Mouse (Mus musculus) megakaryocyte, adult 5-6 weeks (primary cell): ENCODE results near the gene Ypel1. TPM values are rescaled to one million over a fixed set of nuclear protein-coding genes. Genes with fewer than 3 reads are reported as not detected.

Experiments used
- ATAC-seq: 2 replicates; pipeline ENCODE4 v1.8.0; 2016; ENCODE audit warnings: mild to moderate bottlenecking, inconsistent platforms; ENCODE audit not compliant: poor library complexity, severe bottlenecking
- total RNA-seq, 2 experiments: library from RNA; stranded (forward) in 1 of 2; stranded (reverse) in 1 of 2; fragments of 153-499, 151-499 nt in 1 of 2; fragments of 221-1000, 200-1000 nt in 1 of 2; gene quantifications; 2 replicates each; pipeline versions ENCODE4 v1.2.3 to v1.2.4; 2015 to 2017

The Ypel1 gene
- total RNA-seq, 2 experiments from 2014 or later: 0.15 to 0.33 TPM

- ATAC-seq: no peak
Measured at GRCm38 (mm10) chr16:17086241-17086640, 16.7 kb downstream of the Ypel1 start.

GRCm38 (mm10) chr16:17086669-17087193 lies 17.2 kb downstream of the Ypel1 start:
- no peak for ATAC-seq

GRCm38 (mm10) chr16:17088346-17088745 lies 18.9 kb downstream of the Ypel1 start:
- no peak for ATAC-seq

GRCm38 (mm10) chr16:17096938-17097337 lies 27.4 kb downstream of the Ypel1 start:
- ATAC-seq: no peak

- ATAC-seq: no peak
Measured at GRCm38 (mm10) chr16:17102630-17103220, 33.2 kb downstream of the Ypel1 start.

GRCm38 (mm10) chr16:17104600-17104999 lies 35.1 kb downstream of the Ypel1 start:
- ATAC-seq: no peak

GRCm38 (mm10) chr16:17110771-17111743 lies 41.6 kb downstream of the Ypel1 start, which contains the start of gene Ppil2:
Gene Ppil2, minus strand, starts transcription at chr16:17111257.
- peak; percentile 93 for ATAC-seq

GRCm38 (mm10) chr16:17117309-17117799 lies 47.9 kb downstream of the Ypel1 start:
- ATAC-seq: no peak

- ATAC-seq: no peak
Measured at GRCm38 (mm10) chr16:17121569-17121968, 52.1 kb downstream of the Ypel1 start.

- ATAC-seq: no peak; the same call in 1 of the 2 replicates
Measured at GRCm38 (mm10) chr16:17124119-17124870, 54.8 kb downstream of the Ypel1 start.

- ATAC-seq: peak; percentile 98
Measured at GRCm38 (mm10) chr16:17124871-17125520, 55.5 kb downstream of the Ypel1 start, which contains the start of gene 2610318N02Rik. Gene 2610318N02Rik, minus strand, starts transcription at chr16:17125167.

- peak; percentile 36 for ATAC-seq
Measured at GRCm38 (mm10) chr16:17127292-17127691, 57.8 kb downstream of the Ypel1 start.

- ATAC-seq: peak; percentile 53
Measured at GRCm38 (mm10) chr16:17131191-17132088, 61.9 kb downstream of the Ypel1 start.

- peak; percentile 96 for ATAC-seq
Measured at GRCm38 (mm10) chr16:17132089-17132905, 62.8 kb downstream of the Ypel1 start, which contains the start of gene Sdf2l1. Gene Sdf2l1, minus strand, starts transcription at chr16:17132383.

GRCm38 (mm10) chr16:17132906-17133200 lies 63.4 kb downstream of the Ypel1 start:
- no peak for ATAC-seq
